Mouse (Mus musculus) urinary bladder, postnatal 0 days (tissue): ENCODE measurements around the gene Igfbp6. TPM values are rescaled to one million over a fixed set of nuclear protein-coding genes. Genes with fewer than 3 reads are reported as not detected.

Source experiments
- polyA plus RNA-seq: library from polyadenylated mRNA; unstranded; fragments of >200 nt; fragmentation: Nextera tagmentation; extraction: Ambion mirVana; gene quantifications from 2 replicates; pipeline ENCODE4 v1.2.1, GENCODE M21; 2015

The Igfbp6 gene
- polyA plus RNA-seq = 78.2 and 93.2 TPM in 2 replicates

GRCm38 (mm10) chr15:102144274-102144711 is at the start of gene Igfbp6:
Gene Igfbp6, plus strand, starts transcription at chr15:102144362.

DNA sequence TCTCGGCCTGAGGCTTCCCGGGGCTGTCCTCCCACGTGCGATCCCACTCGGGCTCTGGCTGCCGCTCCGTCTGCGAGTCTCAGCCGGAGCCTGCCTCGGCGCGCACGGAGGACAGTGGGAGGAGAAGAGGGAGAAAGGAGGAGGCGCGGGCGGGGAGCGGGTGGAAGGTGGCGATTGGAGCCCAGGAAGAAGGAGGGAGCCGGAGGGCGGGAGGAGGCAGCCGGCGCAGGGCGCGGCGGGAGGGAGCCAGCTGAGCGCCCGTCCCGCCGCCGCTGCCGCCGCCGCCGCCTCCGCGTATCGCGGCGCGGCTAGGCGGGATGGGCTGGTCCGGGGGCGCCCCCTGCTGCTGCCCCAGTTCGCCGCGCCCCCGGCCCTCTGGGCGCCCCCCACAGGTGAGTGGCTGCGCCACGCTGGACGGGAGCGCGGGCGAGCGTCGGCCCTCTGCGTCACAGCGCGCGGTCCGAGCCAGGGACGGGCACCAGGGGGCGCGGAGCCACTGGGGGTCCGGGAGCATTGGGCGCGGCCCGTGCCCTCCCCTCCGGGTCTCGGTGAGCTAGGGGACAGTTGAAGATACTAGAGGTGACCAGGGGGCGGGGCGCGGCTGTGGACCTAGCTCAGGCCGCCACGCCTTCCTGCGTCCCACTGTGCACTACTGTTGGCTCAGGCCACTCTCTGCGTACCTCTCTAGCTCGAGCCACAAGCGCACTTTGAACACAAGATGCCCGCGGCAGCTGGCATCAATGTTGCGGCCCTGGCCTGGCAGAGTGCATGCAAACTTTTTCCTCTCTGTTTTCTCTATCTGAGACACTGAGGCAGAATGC is 43.8 kb upstream of the Igfbp6 start, which contains the start of gene Tns2:
TSS of gene Tns2 (plus strand) at position 253 of the 821 bp plus-strand sequence.

DNA sequence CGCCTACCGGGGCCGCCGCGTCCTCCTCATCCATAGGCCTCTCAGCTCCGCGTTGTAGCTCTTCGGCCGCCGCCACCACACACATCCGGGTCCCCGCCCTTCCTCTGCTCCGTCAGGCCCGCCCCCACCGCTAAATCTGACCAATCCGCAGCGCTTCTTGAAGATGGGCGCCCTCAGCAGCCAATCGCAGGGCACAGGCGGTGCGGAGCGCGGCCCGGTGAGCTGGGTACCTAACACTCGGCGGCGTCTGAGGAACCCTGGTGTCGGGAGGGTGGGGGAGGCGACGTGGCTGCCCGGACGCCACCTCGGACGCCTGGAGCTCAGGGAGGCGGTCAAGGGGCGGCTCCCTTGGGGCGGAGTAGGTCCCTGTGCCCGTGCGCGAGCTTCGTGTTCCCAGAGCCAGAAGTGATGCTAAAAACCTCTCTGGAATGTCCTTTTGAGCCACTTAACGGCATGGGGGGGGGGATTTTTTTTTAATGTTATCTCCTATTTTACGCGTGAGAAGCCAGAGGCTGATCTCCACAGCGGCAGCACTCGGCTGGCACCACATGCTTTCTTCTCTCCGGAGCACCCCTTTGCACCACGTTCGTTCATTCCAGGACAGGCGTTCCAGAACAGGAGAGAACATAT is 7.9 kb upstream of the Igfbp6 start, which contains the start of gene Spryd3:
TSS of gene Spryd3 (minus strand) at position 106 of the 630 bp plus-strand sequence.

DNA sequence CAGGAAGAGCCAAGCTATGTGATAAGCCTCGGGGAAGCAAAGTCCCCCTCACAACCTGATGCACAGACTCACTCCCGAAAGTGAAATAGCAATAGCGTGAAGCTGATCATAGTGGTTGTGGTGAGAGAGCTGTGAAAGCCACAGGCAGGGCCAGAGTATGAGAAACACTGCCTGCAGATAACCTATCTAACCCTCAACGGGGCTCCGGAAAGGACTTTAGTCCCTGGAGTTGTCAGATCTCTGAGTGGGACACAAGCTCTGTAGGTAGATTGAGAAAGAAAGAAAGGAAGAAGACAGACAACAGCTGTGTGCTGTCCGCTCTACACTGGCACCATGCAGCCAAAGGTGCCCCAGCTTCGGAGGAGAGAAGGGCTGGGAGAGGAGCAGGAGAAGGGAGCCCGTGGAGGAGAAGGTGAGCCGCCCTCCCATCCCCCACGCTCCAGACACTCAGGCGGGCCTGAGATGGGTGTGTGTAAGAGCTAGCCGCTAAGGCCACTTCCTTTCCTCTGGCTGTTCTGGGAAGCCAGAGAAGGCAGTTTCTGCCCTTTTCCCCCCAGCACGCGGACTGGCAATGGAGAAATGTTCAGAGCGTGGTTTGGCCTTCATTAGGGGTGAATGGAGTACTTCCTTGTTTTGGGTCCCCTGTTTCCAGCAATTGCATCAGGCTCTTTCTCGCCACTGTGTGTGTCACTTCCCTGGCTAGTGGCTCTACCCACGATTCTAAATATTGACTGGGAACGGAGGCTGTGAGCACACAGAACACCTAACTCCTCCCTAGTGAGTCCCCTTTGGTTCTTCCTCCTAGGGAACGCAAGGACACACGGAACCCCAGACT is 6.4 kb downstream of the Igfbp6 start, which contains the start of gene Soat2:
TSS of gene Soat2 (plus strand) at position 226 of the 835 bp plus-strand sequence.

Other genes starting within 250 kb of the Igfbp6 start
- gene Krt4, start 219.6 kb upstream of the Igfbp6 start, polyA plus RNA-seq = 113 and 146 TPM in 2 replicates
- gene Krt79, start 204.0 kb upstream of the Igfbp6 start, polyA plus RNA-seq = 0.47 and 0.71 TPM in 2 replicates
- gene Krt78, start 190.1 kb upstream of the Igfbp6 start, polyA plus RNA-seq = 2.1 and 2.2 TPM in 2 replicates
- 1,267 and 1,548 TPM in 2 replicates for gene Krt8, start 139.9 kb upstream of the Igfbp6 start, polyA plus RNA-seq
- 1,517 and 1,777 TPM in 2 replicates for gene Krt18, start 116.2 kb upstream of the Igfbp6 start, polyA plus RNA-seq
- 68.1 and 68.6 TPM in 2 replicates for gene Eif4b, start 70.6 kb upstream of the Igfbp6 start, polyA plus RNA-seq
- 18.6 and 24.0 TPM in 2 replicates for gene Tns2, start 43.9 kb upstream of the Igfbp6 start, polyA plus RNA-seq
- gene Spryd3, start 8.1 kb upstream of the Igfbp6 start, polyA plus RNA-seq = 26.5 and 29.8 TPM in 2 replicates
- 0.16 and 0.88 TPM in 2 replicates for gene Soat2, start 6.2 kb downstream of the Igfbp6 start, polyA plus RNA-seq
- gene Zfp740, start 58.9 kb downstream of the Igfbp6 start, polyA plus RNA-seq = 21.3 and 21.8 TPM in 2 replicates
- gene Csad, start 60.4 kb downstream of the Igfbp6 start, polyA plus RNA-seq = 54.0 and 55.8 TPM in 2 replicates
- 1.2 and 2.5 TPM in 2 replicates for gene Itgb7, start 87.6 kb downstream of the Igfbp6 start, polyA plus RNA-seq
- 27.1 and 28.4 TPM in 2 replicates for gene Rarg, start 113.2 kb downstream of the Igfbp6 start, polyA plus RNA-seq
- 0.07 TPM in 1 of 2 replicates, not detected in the other for gene Gm9918, start 126.2 kb downstream of the Igfbp6 start, polyA plus RNA-seq
- gene Mfsd5, start 135.1 kb downstream of the Igfbp6 start, polyA plus RNA-seq = 81.9 and 85.2 TPM in 2 replicates
- 4.2 and 5.0 TPM in 2 replicates for gene Espl1, start 151.9 kb downstream of the Igfbp6 start, polyA plus RNA-seq
- 296 and 317 TPM in 2 replicates for gene Pfdn5, start 181.8 kb downstream of the Igfbp6 start, polyA plus RNA-seq
- 46.2 and 48.2 TPM in 2 replicates for gene Myg1, start 187.3 kb downstream of the Igfbp6 start, polyA plus RNA-seq
- 28.3 and 30.9 TPM in 2 replicates for gene Aaas, start 206.4 kb downstream of the Igfbp6 start, polyA plus RNA-seq
- gene Sp7, start 222.8 kb downstream of the Igfbp6 start, polyA plus RNA-seq = 0.24 TPM in 2 replicates